In genomic region chr1:133467905-133468304, GRCm38 (mm10) we compare ENCODE assay signal across 20 mouse cellular contexts. TPM values are rescaled to one million over a fixed set of nuclear protein-coding genes. Genes with fewer than 3 reads are reported as not detected.
"Had no signal": no experiment of that assay in that cellular context is flagged by ENCODE, and none has a peak within 500 bp of the region (broad histone marks: within the 10 kb centered on the region; RNA-seq: fewer than 3 reads in every experiment).

No protein-coding gene starts in this region.

- H3K27ac ChIP-seq: layer of hippocampus, adult 2 months; left cerebral cortex, adult 2 months; liver, embryonic 13.5 days; midbrain, embryonic 12.5 days; midbrain, embryonic 15.5 days; neural tube, embryonic 13.5 days; stomach, embryonic 15.5 days had no signal

- H3K9ac ChIP-seq: liver, embryonic 13.5 days; midbrain, embryonic 12.5 days; midbrain, embryonic 15.5 days; neural tube, embryonic 13.5 days; stomach, embryonic 15.5 days had no signal

- ATAC-seq: inflammation-experienced regulatory T-cells, adult 6 months; intestine, embryonic 16.5 days; midbrain, embryonic 15.5 days had no signal

- H3K9me3 ChIP-seq: liver, embryonic 13.5 days; midbrain, embryonic 12.5 days; midbrain, embryonic 15.5 days; neural tube, embryonic 13.5 days; stomach, embryonic 15.5 days had no signal

- H3K4me3 ChIP-seq: layer of hippocampus, adult 2 months; left cerebral cortex, adult 2 months; liver, embryonic 13.5 days; midbrain, embryonic 12.5 days; midbrain, embryonic 15.5 days; myocyte; neural tube, embryonic 13.5 days; stomach, embryonic 15.5 days had no signal

- H3K36me3 ChIP-seq: liver, embryonic 13.5 days; midbrain, embryonic 12.5 days; midbrain, embryonic 15.5 days; neural tube, embryonic 13.5 days; stomach, embryonic 15.5 days had no signal

- H3K4me2 ChIP-seq: liver, embryonic 13.5 days; midbrain, embryonic 12.5 days; midbrain, embryonic 15.5 days; neural tube, embryonic 13.5 days; stomach, embryonic 15.5 days had no signal

- H3K27me3 ChIP-seq: liver, embryonic 13.5 days; midbrain, embryonic 15.5 days; neural tube, embryonic 13.5 days; stomach, embryonic 15.5 days had no signal

- DNase-seq: layer of hippocampus, adult 9-11 months; left cerebral cortex, postnatal 4 days; liver, embryonic 13.5 days; lung, adult 2 months; lung, postnatal 14 days; lung, postnatal 4 days; retina, postnatal 1 day; right cerebral cortex, postnatal 25 days; spleen, adult 18-20 months; thymus, postnatal 25 days had no signal

- H3K4me1 ChIP-seq: midbrain, embryonic 15.5 days had no signal

RNA-seq across cellular contexts. Expression of gene Sox13, which starts 43.7 kb away (rescaled TPM):
- total RNA-seq: monocyte, adult 5-6 weeks had no signal
- polyA plus RNA-seq: inflammation-experienced regulatory T-cells, adult 6 months had no signal
